Mouse (Mus musculus): ENCODE data around the gene Zfp991. TPM values are rescaled to one million over a fixed set of nuclear protein-coding genes. Genes with fewer than 3 reads are reported as not detected.
A peak's percentile ranks its signal among the peaks of the same experiment; 100 is the strongest.
"Not testable (repeated sequence)": the region's sequence is repeated elsewhere in the genome, so short reads cannot be mapped to it uniquely, and the experiment has no call there.

Zfp991 gene
- polyA plus RNA-seq, 1 experiment from 2014 or later: 7.8 TPM

- H3K27me3 ChIP-seq; H3K36me3 ChIP-seq; H3K4me1 ChIP-seq; H3K9ac ChIP-seq; H3K27ac ChIP-seq; H3K4me2 ChIP-seq (replicated peaks); H3K4me3 ChIP-seq; ATAC-seq (ENCODE audit: low FRiP score, low read depth): not testable (repeated sequence)
- peaks cover 19% of the 10 kb centered on the region for H3K9me3 ChIP-seq
Observed at GRCm38 (mm10) chr4:147128152-147128551, 3.7 kb upstream of the Zfp991 start.

DNA sequence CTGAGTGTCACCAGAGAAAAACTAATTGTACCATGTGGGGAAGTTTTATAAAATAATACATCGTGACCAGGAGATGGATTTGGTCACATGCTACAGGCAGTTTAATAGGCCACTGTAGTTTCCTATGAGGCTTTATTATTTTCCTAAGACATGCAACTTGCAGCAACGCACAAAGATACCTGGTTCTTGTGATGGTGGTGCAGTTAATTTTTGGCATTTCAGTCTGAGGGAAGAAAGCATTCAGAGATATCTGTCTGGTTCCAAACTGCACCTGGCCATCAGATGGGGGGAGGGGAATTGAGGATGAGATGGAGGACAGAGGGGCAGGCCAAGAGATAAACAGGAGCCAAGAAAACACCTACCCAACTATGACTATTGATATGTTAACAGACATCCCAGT lies 1.8 kb downstream of the Zfp991 start:
- not testable (repeated sequence) for H3K4me3 ChIP-seq; H3K27ac ChIP-seq; H3K9me3 ChIP-seq; H3K36me3 ChIP-seq; H3K9ac ChIP-seq; H3K4me2 ChIP-seq (replicated peaks); H3K27me3 ChIP-seq; ATAC-seq (ENCODE audit: low FRiP score, low read depth); H3K4me1 ChIP-seq
- 45% methylated on average over 2 of the region's 2 CpGs for WGBS

DNA sequence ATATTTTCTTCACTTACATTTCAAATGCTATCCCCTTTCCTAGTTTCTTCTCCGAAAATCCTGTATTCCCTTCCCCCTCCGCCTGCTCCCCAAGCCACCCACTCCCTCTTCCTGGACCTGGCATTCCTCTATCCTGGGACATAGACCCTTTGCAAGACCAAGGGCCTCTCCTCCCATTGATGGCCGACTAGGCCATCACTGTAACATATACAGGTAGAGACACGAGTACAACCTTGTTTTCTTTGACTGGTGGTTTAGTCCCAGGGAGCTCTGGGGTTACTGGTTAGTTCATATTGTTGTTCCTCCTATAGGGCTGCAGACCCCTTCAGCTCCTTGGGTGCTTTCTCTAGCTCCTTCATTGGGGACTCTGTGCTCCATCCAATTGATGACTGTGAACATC lies 9.9 kb downstream of the Zfp991 start:
- H3K36me3 ChIP-seq; H3K9ac ChIP-seq; H3K4me1 ChIP-seq; H3K27ac ChIP-seq; H3K9me3 ChIP-seq; H3K4me2 ChIP-seq (replicated peaks); H3K4me3 ChIP-seq; ATAC-seq (ENCODE audit: low FRiP score, low read depth); H3K27me3 ChIP-seq: not testable (repeated sequence)
- 77% methylated on average over 4 of the region's 4 CpGs for WGBS

- not testable (repeated sequence) for H3K4me2 ChIP-seq (replicated peaks); H3K36me3 ChIP-seq; H3K27ac ChIP-seq; ATAC-seq (ENCODE audit: low FRiP score, low read depth); H3K9ac ChIP-seq; H3K4me1 ChIP-seq; H3K9me3 ChIP-seq; H3K4me3 ChIP-seq; H3K27me3 ChIP-seq
- 88% methylated on average over 2 of the region's 2 CpGs for WGBS
Observed at GRCm38 (mm10) chr4:147165282-147165681, 33.4 kb downstream of the Zfp991 start.

DNA sequence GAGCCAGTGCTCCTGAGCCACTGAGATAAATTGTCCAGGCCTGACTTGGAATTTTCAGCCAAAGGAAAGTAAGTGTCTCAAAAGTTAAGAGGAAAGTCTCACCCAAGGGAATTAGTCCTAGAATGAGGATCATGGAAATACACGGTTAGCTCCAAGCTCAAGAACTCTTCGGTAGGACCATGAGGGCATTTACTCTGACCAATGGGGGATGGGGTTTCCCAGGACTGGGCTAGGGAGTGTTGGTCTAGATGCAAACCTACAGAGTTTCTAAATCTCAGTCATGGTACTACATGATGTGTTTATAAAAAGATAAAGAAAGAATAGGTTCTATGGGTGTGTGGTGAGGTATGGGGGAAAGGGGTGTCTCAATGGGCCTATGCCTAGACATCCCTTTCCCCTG lies 38.7 kb downstream of the Zfp991 start:
- H3K36me3 ChIP-seq; H3K4me3 ChIP-seq; H3K9ac ChIP-seq; H3K4me1 ChIP-seq; H3K4me2 ChIP-seq (replicated peaks); H3K27me3 ChIP-seq; H3K9me3 ChIP-seq; H3K27ac ChIP-seq: not testable (repeated sequence)
- peak; percentile 62; the same call in 1 of the 2 replicates for ATAC-seq (ENCODE audit: low FRiP score, low read depth)
- 98% methylated on average over 2 of the region's 2 CpGs for WGBS

DNA sequence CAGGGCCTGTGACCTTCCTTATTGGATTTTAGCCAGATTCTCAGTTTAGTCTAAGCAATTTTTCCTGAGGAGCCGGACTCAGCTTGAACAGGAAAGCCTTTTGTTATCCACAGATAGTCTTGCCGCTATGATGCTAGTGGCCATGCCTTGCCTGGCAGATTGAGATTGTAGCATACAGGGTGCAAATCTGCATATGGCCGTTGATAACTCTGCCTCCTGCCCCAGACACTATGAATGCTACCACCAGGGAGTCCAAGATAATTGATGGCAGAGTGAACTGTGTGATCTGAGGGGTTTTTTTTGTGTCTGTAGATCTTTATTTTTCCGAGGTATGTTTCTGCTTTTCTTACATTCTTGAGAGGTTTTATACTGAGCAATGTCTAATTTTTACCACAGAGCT lies 39.7 kb downstream of the Zfp991 start:
- not testable (repeated sequence) for H3K4me2 ChIP-seq (replicated peaks); H3K9ac ChIP-seq; H3K9me3 ChIP-seq; H3K27ac ChIP-seq; H3K4me1 ChIP-seq; H3K36me3 ChIP-seq; ATAC-seq (ENCODE audit: low FRiP score, low read depth); H3K4me3 ChIP-seq; H3K27me3 ChIP-seq
- 82% methylated on average over 1 of the region's 4 CpGs for WGBS

GRCm38 (mm10) chr4:147176279-147176880 lies 44.5 kb downstream of the Zfp991 start:
- H3K4me1 ChIP-seq; H3K27me3 ChIP-seq; H3K27ac ChIP-seq; H3K9me3 ChIP-seq; H3K4me3 ChIP-seq; H3K36me3 ChIP-seq; H3K9ac ChIP-seq; H3K4me2 ChIP-seq (replicated peaks): not testable (repeated sequence)
- WGBS: 91% methylated on average over 11 of the region's 12 CpGs
- ATAC-seq (ENCODE audit: low FRiP score, low read depth): peak; percentile 52

DNA sequence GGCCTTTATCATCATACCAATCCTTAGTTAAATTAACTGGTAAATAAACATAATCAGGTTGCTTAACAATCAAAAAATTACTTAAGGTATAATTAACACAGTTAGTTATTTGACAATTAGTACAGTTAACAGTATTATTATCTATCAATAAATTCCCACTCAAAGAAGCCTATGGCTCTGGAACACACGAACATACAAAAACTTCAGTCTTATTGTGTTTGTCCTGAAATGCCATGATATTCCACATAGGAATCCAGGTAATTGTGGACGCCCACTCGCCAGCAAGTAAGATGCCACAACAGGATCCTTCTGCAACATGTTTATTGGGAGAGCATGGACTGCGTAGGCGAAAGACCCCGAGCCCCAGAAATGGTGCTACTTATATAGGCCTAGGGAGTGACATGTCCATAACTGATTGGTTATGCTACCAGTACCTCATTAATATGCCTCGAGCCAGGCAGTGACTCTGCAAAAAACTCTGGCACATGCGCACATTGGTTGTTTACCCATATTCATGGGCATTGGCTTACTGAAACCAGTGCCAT lies 49.4 kb downstream of the Zfp991 start:
- whole genome bisulfite sequencing: 91% methylated on average over 8 of the region's 8 CpGs
- not testable (repeated sequence) for ATAC-seq (ENCODE audit: low FRiP score, low read depth)

GRCm38 (mm10) chr4:147181969-147182705 lies 50.3 kb downstream of the Zfp991 start:
- H3K27me3 ChIP-seq; H3K9me3 ChIP-seq; H3K36me3 ChIP-seq; H3K9ac ChIP-seq; H3K4me3 ChIP-seq; H3K27ac ChIP-seq; H3K4me1 ChIP-seq; H3K4me2 ChIP-seq (replicated peaks): not testable (repeated sequence)
- WGBS: no CpG with 5 or more reads among the region's 13 CpGs
- peak; percentile 38 for ATAC-seq (ENCODE audit: low FRiP score, low read depth)

More for the DNA sequence above, 49.4 kb downstream of the Zfp991 start:
- H3K27me3 ChIP-seq; H3K4me2 ChIP-seq (replicated peaks); H3K27ac ChIP-seq; H3K36me3 ChIP-seq; H3K9me3 ChIP-seq; H3K9ac ChIP-seq; H3K4me3 ChIP-seq; H3K4me1 ChIP-seq: not testable (repeated sequence)

DNA sequence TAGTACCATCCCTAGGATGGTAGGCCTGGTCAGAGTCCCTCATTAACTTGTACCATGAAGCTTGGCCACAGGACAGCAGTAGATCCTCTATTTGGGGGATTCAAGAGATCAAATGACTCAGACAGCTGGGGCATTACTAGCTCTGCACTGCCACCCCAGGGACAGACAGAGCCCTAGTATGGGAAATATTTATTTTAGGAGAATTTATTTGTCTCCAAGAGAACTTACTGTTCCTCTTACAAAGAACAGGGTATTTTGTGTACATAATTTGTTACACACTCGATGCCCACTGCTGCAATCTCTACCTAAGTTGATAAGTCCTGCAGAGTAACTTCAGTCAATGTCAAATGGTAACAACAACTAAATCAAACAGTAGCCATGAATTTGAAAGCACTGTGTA lies 55.0 kb downstream of the Zfp991 start:
- not testable (repeated sequence) for H3K36me3 ChIP-seq; H3K27me3 ChIP-seq; H3K4me2 ChIP-seq (replicated peaks); H3K4me3 ChIP-seq; H3K27ac ChIP-seq; H3K4me1 ChIP-seq; H3K9ac ChIP-seq
- WGBS: 87% methylated on average over 1 of the region's 1 CpGs
- peak; percentile 48; the same call in 1 of the 2 replicates for ATAC-seq (ENCODE audit: low FRiP score, low read depth)
- peaks cover 11% of the 10 kb centered on the region for H3K9me3 ChIP-seq

GRCm38 (mm10) chr4:147187283-147187965 lies 55.6 kb downstream of the Zfp991 start:
- peaks cover 11% of the 10 kb centered on the region for H3K9me3 ChIP-seq
- not testable (repeated sequence) for H3K9ac ChIP-seq; H3K36me3 ChIP-seq; H3K27me3 ChIP-seq; H3K4me3 ChIP-seq; H3K4me1 ChIP-seq; H3K4me2 ChIP-seq (replicated peaks); H3K27ac ChIP-seq
- 0 out of 2 replicates have a peak, but pooled peaks have one; percentile 66 for ATAC-seq (ENCODE audit: low FRiP score, low read depth)
- 67% methylated on average over 68 of the region's 71 CpGs for WGBS

- not testable (repeated sequence) for H3K27ac ChIP-seq; H3K4me2 ChIP-seq (replicated peaks); H3K36me3 ChIP-seq; H3K4me3 ChIP-seq; H3K9ac ChIP-seq; H3K4me1 ChIP-seq; H3K27me3 ChIP-seq; ATAC-seq (ENCODE audit: low FRiP score, low read depth)
- whole genome bisulfite sequencing: 75% methylated on average over 7 of the region's 9 CpGs
- H3K9me3 ChIP-seq: peaks cover 19% of the 10 kb centered on the region
Observed at GRCm38 (mm10) chr4:147195186-147195585, 63.3 kb downstream of the Zfp991 start.

Measured in limb, embryonic 13.5 days (tissue).